Mouse (Mus musculus) MN1 (cell line): ENCODE results near the gene Vmn2r15.

Experiments used
- DNase-seq: peaks from one replicate; pipeline ENCODE4 v3.0.0-alpha.2; 2016; ENCODE audit warnings: low spot score

Gene Vmn2r15

DNA sequence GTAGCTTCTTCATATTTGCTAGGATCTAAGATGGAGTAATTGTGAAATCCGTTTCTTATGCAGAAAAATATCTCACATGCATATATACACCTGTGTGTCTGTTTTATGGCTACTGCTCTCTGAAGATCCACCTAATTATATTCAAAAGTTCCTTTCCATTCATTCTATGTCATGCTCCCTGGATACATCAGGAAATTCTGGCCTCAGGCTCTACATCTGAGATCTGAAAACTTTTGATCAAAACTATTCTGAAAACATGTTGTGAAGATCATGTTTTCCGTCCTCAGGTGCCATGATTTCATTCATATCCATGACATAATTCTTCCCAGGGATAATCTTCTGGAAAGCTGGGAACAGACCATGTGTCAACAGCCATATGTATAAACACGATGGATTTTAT, at the start of gene Vmn2r15:
TSS of gene Vmn2r15 (minus strand) at position 101 of the 400 bp plus-strand sequence.
- no peak for DNase-seq

DNA sequence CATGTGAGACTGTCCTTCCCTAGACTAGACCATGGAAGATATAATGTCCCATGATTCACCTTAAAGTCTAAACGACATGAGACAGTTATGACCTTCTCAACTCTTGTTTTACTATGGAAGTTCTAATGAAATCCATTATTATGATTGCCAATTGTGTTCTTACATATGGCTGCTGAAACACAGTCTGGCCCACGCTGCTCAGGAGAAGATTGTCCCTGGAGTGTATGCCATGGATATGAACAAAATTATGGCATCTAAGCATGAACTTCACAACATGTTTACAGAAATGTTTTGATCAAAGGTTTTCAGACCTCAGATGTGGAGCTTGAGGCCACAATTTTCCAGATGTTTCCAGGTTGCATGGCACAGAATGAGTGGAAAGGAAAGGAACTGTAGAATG, 32.4 kb upstream of the Vmn2r15 start, which contains the start of gene Vmn2r16:
TSS of gene Vmn2r16 (plus strand) at position 301 of the 400 bp plus-strand sequence.
- no peak for DNase-seq

DNA sequence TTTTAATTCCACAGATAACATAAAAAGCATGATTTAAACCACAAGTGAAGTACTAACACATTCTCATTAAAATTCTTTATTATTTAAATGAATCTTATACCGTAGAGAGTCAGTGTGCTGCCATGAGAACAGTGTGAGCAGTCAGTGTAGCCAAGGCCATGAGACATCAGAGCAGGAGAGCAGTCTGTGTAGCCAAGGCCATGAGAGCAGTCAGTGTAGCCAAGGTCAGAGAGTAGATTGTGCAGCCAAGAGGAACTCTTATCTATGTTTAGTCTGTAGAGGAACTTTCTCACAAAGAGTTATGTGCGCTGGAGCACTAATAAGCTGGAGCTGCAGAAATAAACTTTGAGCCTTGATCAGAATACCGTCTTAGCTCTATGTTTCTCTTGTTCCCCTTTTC, 2.8 kb downstream of the Vmn2r15 start:
- DNase-seq: no peak
